Mouse (Mus musculus): ENCODE data around the gene Caps2.
A peak's percentile ranks its signal among the peaks of the same experiment; 100 is the strongest.
"Not testable (repeated sequence)": the region's sequence is repeated elsewhere in the genome, so short reads cannot be mapped to it uniquely, and the experiment has no call there.

Gene Caps2

DNA sequence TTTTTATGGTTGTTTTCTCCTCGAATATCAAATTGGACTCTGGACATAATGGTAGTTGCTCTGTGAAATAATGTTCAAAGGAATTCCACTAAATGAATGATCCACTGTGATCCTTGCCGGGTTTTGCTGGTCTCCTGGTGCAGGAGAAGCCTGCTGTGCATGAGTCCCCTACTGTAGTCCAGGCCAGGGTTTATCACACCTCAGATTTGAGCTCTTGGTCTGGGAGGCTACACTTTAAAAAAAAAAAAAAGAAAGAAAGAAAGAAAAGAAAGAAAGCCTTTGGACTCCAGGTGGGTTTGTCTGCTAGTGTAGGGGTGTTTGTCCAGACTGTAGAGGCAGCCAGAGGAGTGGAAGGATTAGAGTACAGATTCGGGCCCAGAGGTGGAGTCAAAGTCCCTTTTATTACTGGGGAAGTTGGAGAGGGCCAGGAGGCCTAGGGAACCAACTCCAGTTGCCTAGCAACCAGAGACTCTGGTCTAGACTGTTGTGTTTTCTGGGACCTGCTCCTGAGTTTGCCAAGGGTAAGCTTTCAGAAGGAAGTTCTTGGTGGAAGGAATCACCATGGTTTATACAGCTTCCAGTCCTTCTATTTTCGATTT lies at the start of gene Caps2:
TSS of gene Caps2 (plus strand) at position 454 of the 599 bp plus-strand sequence.
- peak; percentile 77 for DNase-seq (ENCODE audit: low spot score)

DNA sequence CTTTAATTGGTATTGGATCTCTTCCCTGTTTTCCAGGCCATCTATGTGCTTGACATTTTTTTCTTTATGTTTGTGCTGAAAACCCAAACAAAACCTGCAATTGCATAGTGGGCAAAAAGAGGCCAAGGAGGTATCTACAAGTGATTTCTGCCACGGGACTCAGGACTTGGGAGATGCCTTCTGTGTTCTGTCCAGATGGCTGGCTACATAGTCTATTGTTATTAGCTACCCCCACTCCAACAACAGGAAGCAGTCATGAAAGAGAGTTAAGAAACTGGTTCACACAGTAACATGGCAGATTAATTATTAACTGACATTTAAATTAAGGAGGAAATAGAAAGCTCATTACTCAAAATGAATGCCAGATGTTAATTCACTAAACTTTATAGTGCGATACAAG lies 38.3 kb upstream of the Caps2 start:
- not testable (repeated sequence) for DNase-seq (ENCODE audit: low spot score)

DNA sequence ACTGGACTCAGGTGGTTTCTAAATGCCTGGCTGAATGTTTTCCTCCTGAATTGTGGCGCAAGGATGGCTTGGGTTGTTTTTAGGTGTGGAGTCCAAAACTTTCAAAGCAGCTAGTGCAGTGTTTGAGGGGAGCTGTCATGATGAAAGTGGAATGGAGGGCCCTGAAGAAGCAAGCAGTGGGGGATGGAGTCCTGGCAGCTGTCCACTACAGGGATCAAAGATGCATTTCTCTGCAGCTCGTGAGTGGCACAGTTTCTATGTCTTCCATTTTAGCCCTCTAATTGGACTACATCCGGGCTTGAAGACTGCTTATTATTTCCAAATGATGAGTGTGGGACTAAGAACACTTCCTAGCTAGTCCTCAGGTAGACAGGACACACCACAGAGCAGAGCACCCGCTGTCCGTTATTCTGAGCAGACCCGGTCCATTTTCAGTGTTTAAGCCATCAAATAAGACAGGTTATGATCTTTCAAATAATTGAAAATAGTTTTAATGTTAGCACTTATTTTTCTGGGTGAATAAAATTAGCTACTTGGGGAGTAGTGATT lies 35.7 kb upstream of the Caps2 start:
- not testable (repeated sequence) for DNase-seq (ENCODE audit: low spot score)

DNA sequence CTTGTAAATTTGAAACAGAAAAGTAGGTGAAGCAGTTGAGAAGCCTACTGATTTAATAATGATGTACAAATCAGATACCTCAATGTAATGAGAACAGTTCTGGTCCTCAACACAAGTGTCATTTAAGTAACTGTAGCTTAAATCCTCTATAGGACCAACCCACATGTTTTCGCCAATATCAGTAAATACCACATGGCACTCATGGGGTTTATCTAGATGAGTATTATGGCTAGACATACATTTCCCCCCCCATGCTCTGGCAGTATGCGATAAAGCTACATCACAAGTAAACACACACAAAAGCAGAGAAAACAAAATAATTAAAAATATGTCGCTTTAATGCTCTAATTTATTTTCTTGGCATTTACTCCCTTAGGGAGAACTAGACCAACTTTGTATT lies 31.2 kb upstream of the Caps2 start:
- no peak for DNase-seq (ENCODE audit: low spot score)

DNA sequence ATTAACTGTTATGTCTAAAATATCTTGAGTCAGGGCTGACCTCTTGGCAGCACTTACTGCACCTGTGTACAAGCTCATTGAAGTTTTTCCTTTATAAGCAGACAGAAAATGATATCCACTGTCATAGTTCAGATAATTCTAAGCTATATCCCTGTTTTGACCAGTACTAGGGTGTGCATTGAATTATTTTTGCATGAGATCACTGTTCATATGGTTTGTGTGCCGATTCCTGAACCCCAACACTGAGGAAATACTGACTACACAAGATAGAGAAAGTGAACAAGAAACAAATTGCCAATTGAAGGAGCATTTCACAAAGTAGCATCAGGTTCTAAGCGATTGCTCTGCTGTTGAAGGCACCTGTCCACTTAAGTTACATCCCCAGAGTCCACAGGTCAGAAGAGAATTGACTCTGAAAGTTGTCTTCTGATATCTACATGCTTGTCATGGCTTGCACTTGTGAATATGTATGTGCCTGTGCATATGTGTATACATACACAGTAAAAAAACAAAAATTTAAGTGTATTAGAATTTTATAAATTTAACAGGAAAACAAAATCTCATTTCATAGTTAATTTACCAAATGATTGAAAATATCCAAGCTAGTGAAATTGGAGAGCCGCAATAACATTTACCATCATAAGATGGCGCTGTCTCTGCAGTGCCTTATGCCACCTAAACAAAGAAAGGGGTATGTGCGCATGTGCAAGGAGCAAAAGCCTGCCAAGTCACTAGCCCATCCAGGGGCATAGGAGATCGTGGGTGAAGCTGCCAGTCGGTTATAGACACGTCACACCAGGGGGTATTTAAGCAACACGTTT lies 25.2 kb upstream of the Caps2 start:
- peak; percentile 73 for DNase-seq (ENCODE audit: low spot score)

DNA sequence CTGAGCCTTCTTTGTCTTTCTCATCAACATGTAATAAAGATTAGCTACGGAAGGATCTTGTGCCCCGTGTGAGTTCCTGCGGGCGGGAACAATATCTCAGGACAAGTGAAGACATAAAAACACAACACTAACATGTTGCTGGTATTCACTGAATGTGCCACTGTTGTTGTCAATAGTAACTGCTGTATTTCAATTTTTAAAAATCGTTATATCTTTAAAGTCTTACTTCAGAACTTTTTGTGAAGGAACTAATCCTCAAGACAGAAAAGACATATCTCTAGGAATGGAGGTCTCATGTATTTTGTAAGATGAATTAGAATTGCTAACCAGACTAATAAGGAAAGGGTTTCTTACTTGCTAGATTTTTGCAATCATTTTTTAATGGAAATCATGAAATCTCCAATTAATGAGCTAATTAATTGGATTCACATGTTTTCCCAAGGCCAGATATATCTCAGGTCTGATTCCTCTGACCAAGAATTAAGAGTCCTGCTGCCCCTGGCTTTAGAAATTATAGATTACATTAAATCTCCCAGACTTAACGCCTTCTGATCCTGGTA lies 24.5 kb upstream of the Caps2 start:
- DNase-seq (ENCODE audit: low spot score), result no peak

DNA sequence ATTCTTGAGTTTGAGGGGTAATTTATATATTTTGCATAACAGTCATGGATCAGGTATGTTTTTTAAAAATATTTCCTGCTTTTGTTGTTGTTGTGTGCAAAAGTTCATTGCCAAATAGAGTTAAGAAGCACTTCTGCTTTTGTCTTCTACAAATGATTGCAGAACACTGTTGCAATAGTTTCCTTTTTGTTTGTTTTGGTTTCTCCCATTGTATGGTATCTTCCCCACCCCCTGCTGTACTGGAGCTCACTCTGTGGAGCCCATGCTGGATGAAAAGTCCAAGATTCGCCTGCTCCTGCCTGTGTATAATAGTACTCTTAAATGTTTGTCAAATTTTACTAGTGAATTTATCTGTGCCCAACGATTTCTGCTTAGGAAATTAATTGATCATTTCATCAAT lies 23.6 kb upstream of the Caps2 start:
- DNase-seq (ENCODE audit: low spot score), result no peak

DNA sequence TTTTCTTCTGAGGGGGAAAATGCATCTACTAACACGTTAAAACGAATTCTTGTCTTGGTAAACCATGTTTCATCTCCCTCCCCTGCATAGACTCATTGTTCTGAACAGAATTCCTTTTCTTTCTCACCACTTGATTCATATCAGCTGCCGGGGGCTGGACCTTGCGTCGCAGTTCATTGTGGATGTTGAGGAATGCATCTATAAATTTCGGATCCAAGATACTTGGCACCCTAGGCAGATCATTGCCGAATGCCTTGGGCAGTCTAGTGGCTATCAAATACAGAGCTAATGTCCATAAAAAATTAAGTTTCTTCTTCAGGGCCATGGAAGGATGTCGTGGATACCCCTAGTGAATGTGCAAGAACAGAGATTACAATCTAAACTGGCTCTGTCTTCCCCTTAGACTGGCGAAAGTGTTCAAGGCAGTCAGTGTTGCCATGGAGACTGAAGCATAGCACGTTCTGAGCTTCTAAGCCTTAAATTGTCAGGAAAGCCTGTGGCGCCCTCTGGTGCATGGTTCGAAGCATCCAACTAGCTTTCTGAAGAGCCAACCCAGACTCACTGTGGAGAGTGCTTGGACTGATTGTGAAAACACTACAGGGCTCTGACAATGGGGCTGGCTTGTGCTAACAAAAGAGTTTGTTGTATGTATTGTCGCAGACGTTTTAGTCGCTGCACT lies 3.4 kb upstream of the Caps2 start, which contains the start of gene Glipr1l3:
TSS of gene Glipr1l3 (minus strand) at position 446 of the 679 bp plus-strand sequence.
- DNase-seq (ENCODE audit: low spot score), result peak; percentile 93

DNA sequence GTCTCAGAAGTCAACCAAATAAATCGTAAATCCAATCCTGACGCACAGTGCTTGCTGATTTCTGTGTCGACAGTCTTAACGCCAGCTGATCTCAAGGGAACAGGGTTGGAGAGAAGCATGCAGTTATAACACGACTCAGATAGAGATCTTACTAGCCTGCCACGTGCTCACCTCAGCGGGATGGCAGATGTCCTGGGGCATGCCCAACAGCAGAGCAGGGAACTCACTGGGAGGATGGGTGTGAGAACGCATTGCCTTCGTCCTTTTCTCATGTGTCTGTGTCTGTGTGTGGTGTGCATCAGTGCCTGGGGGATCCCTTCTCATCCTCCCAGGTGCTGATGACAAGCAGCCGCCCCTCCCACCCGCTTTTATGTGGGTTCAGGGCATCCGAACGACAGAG lies 13.6 kb downstream of the Caps2 start:
- DNase-seq (ENCODE audit: low spot score), result not testable (repeated sequence)

DNA sequence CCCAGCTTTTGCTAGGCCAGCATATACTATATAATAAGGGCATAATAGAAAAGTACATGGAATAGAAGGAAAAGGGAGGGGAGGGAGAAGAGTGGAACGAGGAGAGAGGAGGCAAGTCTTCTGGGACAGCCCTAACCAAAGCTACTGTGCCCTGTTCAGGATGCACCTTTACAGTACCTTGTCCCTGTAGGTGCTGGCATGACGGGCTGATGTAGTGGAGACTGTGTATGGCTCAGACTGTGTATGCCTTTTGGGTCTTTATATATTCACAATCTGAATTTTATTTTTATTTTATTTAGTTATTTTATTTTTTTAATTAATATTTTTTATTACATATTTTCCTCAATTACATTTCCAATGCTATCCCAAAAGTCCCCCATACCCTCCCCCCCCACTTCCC lies 30.5 kb downstream of the Caps2 start:
- DNase-seq (ENCODE audit: low spot score), result not testable (repeated sequence)

DNA sequence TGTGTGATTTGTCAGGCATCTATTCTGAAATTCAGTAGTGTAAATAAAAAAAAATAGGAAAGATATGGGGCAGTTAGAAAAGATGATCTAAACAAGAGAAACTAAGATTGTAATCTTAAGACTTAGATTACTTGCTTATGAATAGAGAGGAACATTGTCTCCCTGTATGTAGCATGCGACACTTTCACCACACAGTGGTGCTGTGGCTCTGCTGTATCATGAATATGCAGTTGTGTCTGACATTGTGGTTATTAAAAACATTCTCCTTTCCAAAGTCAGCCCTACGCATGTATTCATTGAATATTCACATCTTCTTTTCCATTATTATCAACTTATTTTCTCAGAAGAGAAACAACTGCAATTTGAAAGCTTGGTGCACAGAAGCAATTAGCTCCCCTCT lies 40.0 kb downstream of the Caps2 start:
- peak; percentile 75 for DNase-seq (ENCODE audit: low spot score)

DNA sequence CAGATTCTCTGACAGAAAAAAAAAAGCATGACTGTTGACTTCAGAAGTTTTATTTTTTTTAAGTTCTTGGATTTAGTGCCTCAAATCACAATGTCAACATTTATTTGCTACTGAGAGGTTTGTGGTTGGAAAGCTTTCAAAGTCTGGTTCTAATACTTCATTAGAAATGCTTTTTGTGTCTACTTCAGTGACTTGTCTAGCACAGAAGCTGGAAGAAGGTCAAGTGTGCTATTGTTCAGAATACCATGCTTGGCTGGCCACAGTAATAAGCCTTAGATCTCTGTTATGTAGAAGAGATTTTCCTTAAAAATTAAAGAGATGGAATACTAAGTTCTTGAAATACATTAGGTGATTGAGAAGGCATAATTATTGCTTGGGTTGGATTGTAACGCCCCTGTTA lies 63.7 kb downstream of the Caps2 start:
- no peak for DNase-seq (ENCODE audit: low spot score)

DNA sequence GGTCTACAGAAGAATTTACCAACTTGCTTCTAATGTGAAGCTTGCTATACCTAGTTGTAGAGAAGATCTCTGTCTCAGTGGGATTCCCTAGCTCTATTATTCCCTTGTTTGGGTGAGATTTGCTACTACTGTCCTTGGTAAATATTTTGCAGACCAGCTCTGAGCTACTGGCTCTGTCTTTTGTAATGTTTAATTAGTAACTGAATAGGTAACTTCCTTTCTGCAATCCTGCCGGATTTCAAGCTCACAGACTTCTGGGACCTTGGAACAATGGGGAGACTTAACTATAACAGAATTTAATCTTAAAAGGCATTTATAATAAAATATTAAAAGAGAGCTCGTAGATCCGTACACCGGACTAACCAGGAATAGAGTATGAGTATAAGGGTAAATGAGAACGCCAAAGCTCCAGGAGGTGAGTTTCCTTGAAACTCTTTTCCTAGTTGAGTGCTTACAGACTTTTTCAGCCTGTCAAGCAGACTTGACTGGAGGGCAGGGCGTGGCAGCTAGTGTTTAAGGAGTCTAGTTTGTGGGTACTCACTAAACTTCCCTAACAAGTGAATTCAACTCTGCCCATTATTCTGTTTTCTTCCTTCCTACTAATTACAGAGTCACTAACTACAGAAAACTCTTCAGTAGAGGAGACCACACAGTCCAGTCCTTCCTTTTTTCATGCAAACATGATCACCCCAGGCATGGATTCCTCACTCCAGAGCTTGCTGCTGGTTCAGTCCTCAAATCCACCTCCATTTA lies 65.8 kb downstream of the Caps2 start:
- not testable (repeated sequence) for DNase-seq (ENCODE audit: low spot score)

DNA sequence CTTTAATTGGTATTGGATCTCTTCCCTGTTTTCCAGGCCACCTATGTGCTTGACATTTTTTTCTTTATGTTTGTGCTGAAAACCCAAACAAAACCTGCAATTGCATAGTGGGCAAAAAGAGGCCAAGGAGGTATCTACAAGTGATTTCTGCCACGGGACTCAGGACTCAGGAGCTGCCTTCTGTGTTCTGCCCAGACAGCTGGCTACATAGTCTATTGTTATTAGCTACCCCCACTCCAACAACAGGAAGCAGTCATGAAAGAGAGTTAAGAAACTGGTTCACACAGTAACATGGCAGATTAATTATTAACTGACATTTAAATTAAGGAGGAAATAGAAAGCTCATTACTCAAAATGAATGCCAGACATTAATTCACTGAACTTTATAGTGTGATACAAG lies 69.3 kb downstream of the Caps2 start:
- DNase-seq (ENCODE audit: low spot score), result peak; percentile 28

DNA sequence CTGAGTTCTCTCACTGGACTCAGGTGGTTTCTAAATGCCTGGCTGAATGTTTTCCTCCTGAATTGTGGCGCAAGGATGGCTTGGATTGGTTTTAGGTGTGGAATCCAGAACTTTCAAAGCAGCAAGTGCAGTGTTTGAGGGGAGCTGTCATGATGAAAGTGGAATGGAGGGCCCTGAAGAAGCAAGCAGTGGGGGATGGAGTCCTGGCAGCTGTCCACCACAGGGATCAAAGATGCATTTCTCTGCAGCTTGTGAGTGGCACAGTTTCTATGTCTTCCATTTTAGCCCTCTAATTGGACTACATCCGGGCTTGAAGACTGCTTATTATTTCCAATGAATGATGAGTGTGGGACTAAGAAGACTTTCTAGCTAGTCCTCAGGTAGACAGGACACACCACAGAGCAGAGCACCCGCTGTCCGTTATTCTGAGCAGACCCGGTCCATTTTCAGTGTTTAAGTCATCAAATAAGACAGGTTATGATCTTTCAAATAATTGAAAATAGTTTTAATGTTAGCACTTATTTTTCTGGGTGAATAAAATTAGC lies 72.0 kb downstream of the Caps2 start:
- DNase-seq (ENCODE audit: low spot score), result peak; percentile 19

DNA sequence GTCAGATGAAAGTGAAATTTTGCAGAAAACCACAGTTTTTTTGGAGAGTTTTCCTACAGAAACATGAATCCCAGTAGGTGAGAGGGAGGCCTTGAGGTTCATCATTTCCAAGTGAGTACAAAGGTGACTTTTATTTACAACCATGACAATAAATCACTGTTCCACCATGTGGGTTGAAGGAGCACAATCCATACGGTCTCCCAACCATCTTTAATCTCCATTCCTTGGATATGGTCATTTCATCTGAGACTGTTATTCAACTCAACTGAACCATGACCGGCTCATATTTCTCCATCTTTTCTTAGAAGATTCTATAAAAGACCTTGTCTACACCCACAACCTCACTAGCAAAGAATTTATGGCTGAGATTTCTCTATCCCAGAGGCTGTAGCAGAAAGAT lies 84.9 kb downstream of the Caps2 start:
- no peak for DNase-seq (ENCODE audit: low spot score)

DNA sequence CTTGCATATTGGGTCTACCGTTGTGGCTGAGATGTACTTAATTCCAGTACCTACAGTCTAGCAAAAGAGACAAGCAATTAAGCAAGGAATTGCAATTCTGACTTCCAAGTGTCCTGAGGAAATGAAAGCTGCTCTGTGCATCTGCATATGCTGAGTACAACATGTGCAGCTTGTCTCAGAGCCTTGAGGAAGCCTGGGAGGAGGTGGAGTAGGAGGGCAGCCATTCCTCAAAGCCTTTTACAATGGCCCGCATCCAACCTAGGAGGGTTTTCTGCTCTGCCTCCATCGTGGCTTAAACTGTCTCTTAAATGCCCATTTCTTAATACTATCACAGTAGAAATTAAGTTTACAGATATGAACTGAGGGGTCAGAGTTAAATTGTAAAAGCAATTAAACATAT lies 100.0 kb downstream of the Caps2 start:
- DNase-seq (ENCODE audit: low spot score), result no peak
